Mouse (Mus musculus): ENCODE measurements at regions not wholly inside any gene's neighbourhood (a gene's known extent, or its start where the extent isn't known, plus 50 kb on each side); places are given as distances from the start of the nearest gene placed in this dataset.

- Histone ChIP-seq H3K9me3 (ENCODE audit: control insufficient read depth, low read length) (no peaks in the 10 kb centered on the region), H3K36me3 (ENCODE audit: control insufficient read depth, insufficient read depth, low read length) (no peaks in the 10 kb centered on the region), H3K4me2 (no peak overlapping the region), H3K27ac (ENCODE audit: low read depth, low read length) (no peak overlapping the region), H3K27me3 (replicated peaks; ENCODE audit: control insufficient read depth, insufficient read depth, low read length) (no peaks in the 10 kb centered on the region), H3K4me3 (ENCODE audit: low read depth, low read length) (no peak overlapping the region), H3K9ac (ENCODE audit: low read depth, low read length) (no peak overlapping the region), H3K4me1 (replicated peaks; ENCODE audit: control insufficient read depth, insufficient read depth, low read length) (no peaks in the 10 kb centered on the region)
- DNase-seq (ENCODE audit: low spot score) (no peak), ATAC-seq (replicated peaks; ENCODE audit: low FRiP score) (no peak)
- WGBS = 59% methylated on average over 5 of the region's 5 CpGs
These were observed 66.0 kb downstream of the Nr2f2 start for GRCm38 (mm10) chr7:70300516-70300915.

- DNase-seq (ENCODE audit: low spot score) (no peak), ATAC-seq (replicated peaks; ENCODE audit: low FRiP score) (no peak)
- Histone ChIP-seq H3K4me2 (no peak overlapping the region), H3K9me3 (ENCODE audit: control insufficient read depth, low read length) (no peaks in the 10 kb centered on the region), H3K27ac (ENCODE audit: low read depth, low read length) (no peak overlapping the region), H3K4me3 (ENCODE audit: low read depth, low read length) (no peak overlapping the region), H3K9ac (ENCODE audit: low read depth, low read length) (no peak overlapping the region), H3K4me1 (replicated peaks; ENCODE audit: control insufficient read depth, insufficient read depth, low read length) (peaks cover 3% of the 10 kb centered on the region; the same call in 1 of the 2 replicates), H3K36me3 (ENCODE audit: control insufficient read depth, insufficient read depth, low read length) (no peaks in the 10 kb centered on the region), H3K27me3 (replicated peaks; ENCODE audit: control insufficient read depth, insufficient read depth, low read length) (peaks cover 42% of the 10 kb centered on the region)
- 79% methylated on average over 6 of the region's 6 CpGs for WGBS
These were observed 75.1 kb downstream of the Nr2f2 start for GRCm38 (mm10) chr7:70291431-70291830.

GRCm38 (mm10) chr7:70290733-70291320, 75.7 kb downstream of the Nr2f2 start:
- 73% methylated on average over 8 of the region's 8 CpGs for WGBS
- Histone ChIP-seq H3K36me3 (ENCODE audit: control insufficient read depth, insufficient read depth, low read length) (no peaks in the 10 kb centered on the region), H3K9ac (ENCODE audit: low read depth, low read length) (no peak overlapping the region), H3K4me1 (replicated peaks; ENCODE audit: control insufficient read depth, insufficient read depth, low read length) (peaks cover 3% of the 10 kb centered on the region; the same call in 1 of the 2 replicates), H3K4me2 (no peak overlapping the region), H3K4me3 (ENCODE audit: low read depth, low read length) (no peak overlapping the region), H3K9me3 (ENCODE audit: control insufficient read depth, low read length) (no peaks in the 10 kb centered on the region), H3K27ac (ENCODE audit: low read depth, low read length) (no peak overlapping the region), H3K27me3 (replicated peaks; ENCODE audit: control insufficient read depth, insufficient read depth, low read length) (peaks cover 48% of the 10 kb centered on the region)
- no peak for DNase-seq (ENCODE audit: low spot score)
- ATAC-seq (replicated peaks; ENCODE audit: low FRiP score) = no peak

GRCm38 (mm10) chr7:70290277-70290676, 76.3 kb downstream of the Nr2f2 start:
- peaks cover 3% of the 10 kb centered on the region; the same call in 1 of the 2 replicates for H3K4me1 ChIP-seq (replicated peaks; ENCODE audit: control insufficient read depth, insufficient read depth, low read length)
- ATAC-seq (replicated peaks; ENCODE audit: low FRiP score) (no peak), DNase-seq (ENCODE audit: low spot score) (no peak)
- H3K9me3 ChIP-seq (ENCODE audit: control insufficient read depth, low read length) = no peaks in the 10 kb centered on the region
- 45% methylated on average over 6 of the region's 6 CpGs for WGBS
- H3K4me2 ChIP-seq = no peak overlapping the region
- H3K27me3 ChIP-seq (replicated peaks; ENCODE audit: control insufficient read depth, insufficient read depth, low read length) = peaks cover 53% of the 10 kb centered on the region
- no peak overlapping the region for H3K4me3 ChIP-seq (ENCODE audit: low read depth, low read length)
- no peak overlapping the region for H3K9ac ChIP-seq (ENCODE audit: low read depth, low read length)
- no peak overlapping the region for H3K27ac ChIP-seq (ENCODE audit: low read depth, low read length)
- H3K36me3 ChIP-seq (ENCODE audit: control insufficient read depth, insufficient read depth, low read length) = no peaks in the 10 kb centered on the region

GRCm38 (mm10) chr7:70288621-70289020, 77.9 kb downstream of the Nr2f2 start:
- Histone ChIP-seq H3K4me2 (no peak overlapping the region), H3K27ac (ENCODE audit: low read depth, low read length) (no peak overlapping the region), H3K36me3 (ENCODE audit: control insufficient read depth, insufficient read depth, low read length) (no peaks in the 10 kb centered on the region), H3K9ac (ENCODE audit: low read depth, low read length) (no peak overlapping the region), H3K4me1 (replicated peaks; ENCODE audit: control insufficient read depth, insufficient read depth, low read length) (peaks cover 3% of the 10 kb centered on the region; the same call in 1 of the 2 replicates), H3K4me3 (ENCODE audit: low read depth, low read length) (no peak overlapping the region), H3K27me3 (replicated peaks; ENCODE audit: control insufficient read depth, insufficient read depth, low read length) (peaks cover 69% of the 10 kb centered on the region), H3K9me3 (ENCODE audit: control insufficient read depth, low read length) (no peaks in the 10 kb centered on the region)
- no peak for DNase-seq (ENCODE audit: low spot score)
- ATAC-seq (replicated peaks; ENCODE audit: low FRiP score) = no peak
- 19% methylated on average over 5 of the region's 5 CpGs for WGBS

DNA sequence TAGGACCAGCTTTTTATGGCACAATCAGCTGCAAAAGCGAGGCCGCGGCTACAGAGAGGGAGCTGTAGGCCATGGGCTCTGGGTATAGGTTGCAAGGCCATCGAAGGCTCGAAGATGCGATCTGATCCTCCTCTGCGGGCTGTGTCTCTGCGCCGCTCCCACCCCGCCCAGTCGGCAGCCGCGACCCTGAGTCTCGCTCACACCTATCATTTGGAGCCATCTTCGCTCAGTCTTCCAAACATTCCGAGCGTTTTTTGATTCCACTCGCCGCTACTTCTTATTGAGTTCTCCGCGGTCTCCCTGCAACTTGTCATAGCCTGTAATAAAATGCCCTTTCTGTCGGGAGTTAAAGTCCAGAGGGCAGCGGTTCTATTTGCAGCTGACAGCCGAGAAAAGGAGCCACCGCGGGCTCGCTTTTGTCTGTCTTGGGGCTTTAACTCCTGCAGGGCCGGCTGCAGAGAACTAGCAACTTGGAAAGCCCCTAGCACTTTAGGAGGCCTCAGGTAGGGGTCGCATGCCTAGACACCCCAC, 78.6 kb downstream of the Nr2f2 start:
- Histone ChIP-seq H3K27ac (ENCODE audit: low read depth, low read length) (no peak overlapping the region), H3K27me3 (replicated peaks; ENCODE audit: control insufficient read depth, insufficient read depth, low read length) (peaks cover 76% of the 10 kb centered on the region), H3K4me2 (peak overlapping the region; percentile 54), H3K36me3 (ENCODE audit: control insufficient read depth, insufficient read depth, low read length) (no peaks in the 10 kb centered on the region), H3K9me3 (ENCODE audit: control insufficient read depth, low read length) (no peaks in the 10 kb centered on the region), H3K4me3 (ENCODE audit: low read depth, low read length) (peak overlapping the region; percentile 22; the same call in 1 of the 2 replicates), H3K9ac (ENCODE audit: low read depth, low read length) (no peak overlapping the region), H3K4me1 (replicated peaks; ENCODE audit: control insufficient read depth, insufficient read depth, low read length) (peaks cover 3% of the 10 kb centered on the region; the same call in 1 of the 2 replicates)
- ATAC-seq (replicated peaks; ENCODE audit: low FRiP score) (no peak), DNase-seq (ENCODE audit: low spot score) (no peak)
- 2% methylated on average over 29 of the region's 29 CpGs for WGBS

- H3K4me3 ChIP-seq (ENCODE audit: low read depth, low read length) = no peak overlapping the region
- H3K9me3 ChIP-seq (ENCODE audit: control insufficient read depth, low read length) = no peaks in the 10 kb centered on the region
- ATAC-seq (replicated peaks; ENCODE audit: low FRiP score) (no peak), DNase-seq (ENCODE audit: low spot score) (no peak)
- 6% methylated on average over 14 of the region's 14 CpGs for WGBS
- no peak overlapping the region for H3K27ac ChIP-seq (ENCODE audit: low read depth, low read length)
- no peak overlapping the region for H3K9ac ChIP-seq (ENCODE audit: low read depth, low read length)
- H3K4me2 ChIP-seq = no peak overlapping the region
- H3K36me3 ChIP-seq (ENCODE audit: control insufficient read depth, insufficient read depth, low read length) = no peaks in the 10 kb centered on the region
- peaks cover 86% of the 10 kb centered on the region for H3K27me3 ChIP-seq (replicated peaks; ENCODE audit: control insufficient read depth, insufficient read depth, low read length)
- peaks cover 3% of the 10 kb centered on the region; the same call in 1 of the 2 replicates for H3K4me1 ChIP-seq (replicated peaks; ENCODE audit: control insufficient read depth, insufficient read depth, low read length)
These were observed 79.6 kb downstream of the Nr2f2 start for GRCm38 (mm10) chr7:70286836-70287355.

- H3K9ac ChIP-seq (ENCODE audit: low read depth, low read length) = no peak overlapping the region
- H3K4me2 ChIP-seq = no peak overlapping the region
- H3K4me3 ChIP-seq (ENCODE audit: low read depth, low read length) = no peak overlapping the region
- no peak for DNase-seq (ENCODE audit: low spot score)
- no peaks in the 10 kb centered on the region for H3K9me3 ChIP-seq (ENCODE audit: control insufficient read depth, low read length)
- H3K4me1 ChIP-seq (replicated peaks; ENCODE audit: control insufficient read depth, insufficient read depth, low read length) = peaks cover 3% of the 10 kb centered on the region; the same call in 1 of the 2 replicates
- ATAC-seq (replicated peaks; ENCODE audit: low FRiP score) = no peak
- peaks cover 98% of the 10 kb centered on the region for H3K27me3 ChIP-seq (replicated peaks; ENCODE audit: control insufficient read depth, insufficient read depth, low read length)
- H3K36me3 ChIP-seq (ENCODE audit: control insufficient read depth, insufficient read depth, low read length) = no peaks in the 10 kb centered on the region
- no peak overlapping the region for H3K27ac ChIP-seq (ENCODE audit: low read depth, low read length)
- WGBS = 5% methylated on average over 3 of the region's 3 CpGs
These were observed 81.2 kb downstream of the Nr2f2 start for GRCm38 (mm10) chr7:70285344-70285743.

GRCm38 (mm10) chr7:70283836-70284235, 82.7 kb downstream of the Nr2f2 start:
- Histone ChIP-seq H3K27ac (ENCODE audit: low read depth, low read length) (no peak overlapping the region), H3K4me3 (ENCODE audit: low read depth, low read length) (no peak overlapping the region), H3K9me3 (ENCODE audit: control insufficient read depth, low read length) (no peaks in the 10 kb centered on the region)

More at GRCm38 (mm10) chr7:70283836-70284235, 82.7 kb downstream of the Nr2f2 start:
- no peak for ATAC-seq (replicated peaks; ENCODE audit: low FRiP score)
- 0% methylated on average over 1 of the region's 1 CpGs for WGBS
- no peak for DNase-seq (ENCODE audit: low spot score)
- Histone ChIP-seq H3K27me3 (replicated peaks; ENCODE audit: control insufficient read depth, insufficient read depth, low read length) (peaks cover 93% of the 10 kb centered on the region), H3K4me2 (no peak overlapping the region), H3K4me1 (replicated peaks; ENCODE audit: control insufficient read depth, insufficient read depth, low read length) (peaks cover 3% of the 10 kb centered on the region; the same call in 1 of the 2 replicates), H3K9ac (ENCODE audit: low read depth, low read length) (no peak overlapping the region), H3K36me3 (ENCODE audit: control insufficient read depth, insufficient read depth, low read length) (no peaks in the 10 kb centered on the region)
